In genomic region chr9:122610918-122611317, GRCm38 (mm10) we compare ENCODE assay signal across 15 mouse cellular contexts.
DNase-seq lines count a peak whose midpoint lies in the region.
"Had no signal": no experiment of that assay in that cellular context is flagged by ENCODE, and none has a peak within 500 bp of the region (broad histone marks: within the 10 kb centered on the region; RNA-seq: fewer than 3 reads in every experiment).

No protein-coding gene starts in this region.

- peak; percentile 88 for DNase-seq in right cerebral cortex, adult 18-20 months
- DNase-seq in right cerebral cortex, postnatal 4 days: no peak
- DNase-seq in layer of hippocampus, postnatal 36 days: peak; percentile 63 to 70
- peak; percentile 81 to 82 for DNase-seq in right cerebral cortex, adult 2 months (ENCODE audit: low spot score in 2 of 2)
- DNase-seq in lung, postnatal 25 days (ENCODE audit: low spot score): no peak
- DNase-seq in embryo, embryonic 10 days (ENCODE audit: low spot score): no peak
- DNase-seq in embryo, embryonic 11 days: no peak
- DNase-seq: adrenal gland, postnatal 14 days; B cell, adult 2 months; cerebellum, adult 18-20 months; forebrain, postnatal 0 days; heart, postnatal 14 days; liver; liver, postnatal 0 days; lung, postnatal 36 days had no signal

Comparison
In these comparisons a context has a peak if more than half of its experiments do, and no peak if none do; other contexts are left out.
1. DNase-seq: peak in right cerebral cortex, adult 18-20 months (single experiment), layer of hippocampus, postnatal 36 days (2 of 2) and right cerebral cortex, adult 2 months (2 of 2); none in right cerebral cortex, postnatal 4 days (single experiment), lung, postnatal 25 days (single experiment), embryo, embryonic 10 days (single experiment) and embryo, embryonic 11 days (single experiment).